Mouse (Mus musculus): ENCODE results near the gene AF067063. TPM values are rescaled to one million over a fixed set of nuclear protein-coding genes. Genes with fewer than 3 reads are reported as not detected.

AF067063 gene
- total RNA-seq, 1 experiment from 2014 or later = not detected

Other genes with a start within 250 kb of the AF067063 start
- gene Ccl28, start 206.4 kb downstream of the AF067063 start, total RNA-seq (2021) = 0.34 and 0.78 TPM in 2 replicates
- gene Hmgcs1, start 139.8 kb downstream of the AF067063 start, total RNA-seq (2021) = 221 and 312 TPM in 2 replicates
- 2.9 and 3.0 TPM in 2 replicates for gene Nim1k, start 74.3 kb downstream of the AF067063 start, total RNA-seq (2021)
- gene Zfp131, start 39.3 kb downstream of the AF067063 start, total RNA-seq (2021) = 39.4 and 39.8 TPM in 2 replicates
- gene D13Ertd608e, start 5.8 kb upstream of the AF067063 start, total RNA-seq (2021) = not detected in 2 replicates
- not detected in 2 replicates for gene Tcstv1, start 64.6 kb upstream of the AF067063 start, total RNA-seq (2021)
- not detected in 2 replicates for gene Gm21761, start 99.1 kb upstream of the AF067063 start, total RNA-seq (2021)
- gene B020031M17Rik, start 120.6 kb upstream of the AF067063 start, total RNA-seq (2021) = not detected in 2 replicates
- not detected in 2 replicates for gene Gm36079, start 196.8 kb upstream of the AF067063 start, total RNA-seq (2021)
- 0.30 and 1.1 TPM in 2 replicates for gene Gm21188, start 222.0 kb upstream of the AF067063 start, total RNA-seq (2021)

Data from adrenal gland, postnatal 14 days (tissue).